Mouse (Mus musculus): ENCODE results near the gene Cerk. TPM values are rescaled to one million over a fixed set of nuclear protein-coding genes. Genes with fewer than 3 reads are reported as not detected.
"Not testable (repeated sequence)": the region's sequence is repeated elsewhere in the genome, so short reads cannot be mapped to it uniquely, and the experiment has no call there.

Gene Cerk
- polyA plus RNA-seq, 1 experiment from 2014 or later: 24.1 TPM

- 22% methylated on average over 5 of the region's 5 CpGs for WGBS
- H3K27ac ChIP-seq: peak overlapping the region; percentile 62
- H3K4me3 ChIP-seq (replicated peaks): no peak overlapping the region
- H3K4me2 ChIP-seq: no peak overlapping the region
- peaks cover 9% of the 10 kb centered on the region; the same call in 1 of the 2 replicates for H3K27me3 ChIP-seq
- no peaks in the 10 kb centered on the region for H3K9me3 ChIP-seq
- ATAC-seq (ENCODE audit: low FRiP score): no peak
- no peak overlapping the region for H3K9ac ChIP-seq
- H3K4me1 ChIP-seq: peaks cover 39% of the 10 kb centered on the region
- no peaks in the 10 kb centered on the region for H3K36me3 ChIP-seq (replicated peaks)
These were observed 2.2 kb upstream of the Cerk start for GRCm38 (mm10) chr15:86188186-86188585.

GRCm38 (mm10) chr15:86186686-86187085 is 745 bp upstream of the Cerk start:
- peaks cover 9% of the 10 kb centered on the region; the same call in 1 of the 2 replicates for H3K27me3 ChIP-seq
- peaks cover 51% of the 10 kb centered on the region for H3K4me1 ChIP-seq
- H3K9ac ChIP-seq: no peak overlapping the region
- no peaks in the 10 kb centered on the region for H3K36me3 ChIP-seq (replicated peaks)
- 58% methylated on average over 3 of the region's 3 CpGs for WGBS
- no peak overlapping the region for H3K27ac ChIP-seq
- ATAC-seq (ENCODE audit: low FRiP score): no peak
- no peak overlapping the region for H3K4me3 ChIP-seq (replicated peaks)
- no peak overlapping the region for H3K4me2 ChIP-seq
- H3K9me3 ChIP-seq: no peaks in the 10 kb centered on the region

DNA sequence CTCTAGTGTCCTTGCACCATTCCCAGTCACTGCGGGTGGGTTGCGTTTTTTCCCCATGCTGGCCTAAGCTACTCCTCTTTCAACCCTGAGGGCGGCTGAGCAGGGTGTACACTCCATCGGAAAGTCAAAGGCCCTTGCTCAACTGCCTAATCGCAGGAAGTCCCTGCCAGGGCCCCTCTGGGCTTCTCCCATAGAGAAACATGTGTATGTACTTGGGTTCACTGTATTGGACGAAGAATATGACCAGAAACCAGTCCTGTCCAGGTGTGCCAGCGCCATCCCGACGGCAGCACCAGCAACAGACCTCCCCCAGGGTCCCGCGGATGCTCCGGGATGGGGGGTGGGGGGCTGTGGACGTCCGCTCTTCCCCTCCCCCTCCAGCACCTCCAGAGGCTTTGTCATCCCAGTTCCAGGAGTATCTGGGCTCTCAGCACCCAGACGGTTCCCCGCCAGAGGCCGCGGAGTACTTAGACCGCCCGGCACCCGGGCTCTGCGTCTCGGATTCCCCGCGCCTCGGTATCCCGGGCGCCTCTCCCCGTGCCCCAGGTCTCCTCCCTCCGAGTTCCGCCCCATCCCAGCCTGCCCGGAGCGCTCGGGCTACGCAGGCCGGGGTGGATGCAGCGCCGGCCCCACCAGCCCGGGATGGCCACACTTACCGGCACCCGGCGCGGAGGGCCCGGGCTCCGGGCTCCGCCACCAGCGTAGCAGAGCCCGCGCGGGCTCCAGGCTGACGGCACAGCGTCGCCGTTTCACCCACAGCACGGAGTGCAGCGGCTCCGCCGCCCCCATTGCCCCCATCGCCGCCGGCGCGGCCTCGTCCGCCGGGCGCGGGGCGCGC is 871 bp downstream of the Cerk start:
- H3K4me1 ChIP-seq: peaks cover 52% of the 10 kb centered on the region
- peak overlapping the region; percentile 91 for H3K4me3 ChIP-seq (replicated peaks)
- H3K27me3 ChIP-seq: peaks cover 9% of the 10 kb centered on the region; the same call in 1 of the 2 replicates
- no peaks in the 10 kb centered on the region for H3K9me3 ChIP-seq
- WGBS: under 1% methylated on average over 70 of the region's 70 CpGs
- ATAC-seq (ENCODE audit: low FRiP score): peak; percentile 63
- peak overlapping the region; percentile 87 for H3K4me2 ChIP-seq
- H3K27ac ChIP-seq: peak overlapping the region; percentile 87
- peak overlapping the region; percentile 95 for H3K9ac ChIP-seq
- H3K36me3 ChIP-seq (replicated peaks): no peaks in the 10 kb centered on the region

DNA sequence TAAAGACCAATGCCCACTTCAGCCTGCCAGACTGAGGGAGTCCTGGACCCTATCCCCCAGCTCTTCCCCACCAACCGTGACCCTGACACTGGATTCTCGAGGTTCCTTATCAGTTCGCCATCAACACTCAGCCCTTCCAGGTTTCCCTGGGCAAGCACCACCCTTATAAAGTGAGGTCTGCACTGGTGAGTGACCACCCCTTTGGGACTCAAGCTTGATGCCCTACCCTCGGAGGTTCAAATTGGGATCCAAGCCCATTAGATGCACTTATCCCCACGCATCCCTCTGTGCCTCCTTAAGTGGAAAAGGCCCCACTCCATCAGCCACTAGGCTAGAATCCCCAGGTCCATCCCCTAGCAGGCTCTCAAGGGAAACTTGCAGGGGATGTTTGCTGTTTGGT is 1.9 kb downstream of the Cerk start:
- no peak for ATAC-seq (ENCODE audit: low FRiP score)
- Histone ChIP-seq H3K9me3 (no peaks in the 10 kb centered on the region), H3K4me1 (peaks cover 47% of the 10 kb centered on the region), H3K4me2 (peak overlapping the region; percentile 87), H3K9ac (no peak overlapping the region), H3K4me3 (replicated peaks) (peak overlapping the region; percentile 91), H3K36me3 (replicated peaks) (no peaks in the 10 kb centered on the region), H3K27me3 (peaks cover 9% of the 10 kb centered on the region; the same call in 1 of the 2 replicates), H3K27ac (no peak overlapping the region)
- WGBS: 77% methylated on average over 5 of the region's 5 CpGs

GRCm38 (mm10) chr15:86183484-86183883 is 2.5 kb downstream of the Cerk start:
- peaks cover 9% of the 10 kb centered on the region; the same call in 1 of the 2 replicates for H3K27me3 ChIP-seq
- ATAC-seq (ENCODE audit: low FRiP score): no peak
- H3K9ac ChIP-seq: no peak overlapping the region
- no peak overlapping the region for H3K27ac ChIP-seq
- no peak overlapping the region for H3K4me3 ChIP-seq (replicated peaks)
- H3K9me3 ChIP-seq: no peaks in the 10 kb centered on the region
- peaks cover 41% of the 10 kb centered on the region for H3K4me1 ChIP-seq
- WGBS: 88% methylated on average over 8 of the region's 8 CpGs
- H3K36me3 ChIP-seq (replicated peaks): no peaks in the 10 kb centered on the region
- no peak overlapping the region for H3K4me2 ChIP-seq

GRCm38 (mm10) chr15:86182646-86183045 is 3.3 kb downstream of the Cerk start:
- H3K9ac ChIP-seq: no peak overlapping the region
- 0 out of 2 replicates have a peak overlapping the region, but pooled peaks have one; percentile 56 for H3K27ac ChIP-seq
- no peaks in the 10 kb centered on the region for H3K9me3 ChIP-seq
- ATAC-seq (ENCODE audit: low FRiP score): no peak
- peaks cover 9% of the 10 kb centered on the region; the same call in 1 of the 2 replicates for H3K27me3 ChIP-seq
- no peak overlapping the region for H3K4me3 ChIP-seq (replicated peaks)
- 59% methylated on average over 13 of the region's 13 CpGs for WGBS
- H3K36me3 ChIP-seq (replicated peaks): no peaks in the 10 kb centered on the region
- H3K4me1 ChIP-seq: peaks cover 35% of the 10 kb centered on the region
- no peak overlapping the region for H3K4me2 ChIP-seq

GRCm38 (mm10) chr15:86181941-86182439 is 4.0 kb downstream of the Cerk start:
- WGBS: 67% methylated on average over 11 of the region's 11 CpGs
- Histone ChIP-seq H3K4me1 (peaks cover 35% of the 10 kb centered on the region), H3K27me3 (peaks cover 8% of the 10 kb centered on the region; the same call in 1 of the 2 replicates), H3K9me3 (no peaks in the 10 kb centered on the region), H3K27ac (peak overlapping the region; percentile 31; the same call in 1 of the 2 replicates), H3K4me2 (no peak overlapping the region), H3K9ac (no peak overlapping the region; the same call in 1 of the 2 replicates), H3K4me3 (replicated peaks) (no peak overlapping the region), H3K36me3 (replicated peaks) (no peaks in the 10 kb centered on the region)
- ATAC-seq (ENCODE audit: low FRiP score): no peak

DNA sequence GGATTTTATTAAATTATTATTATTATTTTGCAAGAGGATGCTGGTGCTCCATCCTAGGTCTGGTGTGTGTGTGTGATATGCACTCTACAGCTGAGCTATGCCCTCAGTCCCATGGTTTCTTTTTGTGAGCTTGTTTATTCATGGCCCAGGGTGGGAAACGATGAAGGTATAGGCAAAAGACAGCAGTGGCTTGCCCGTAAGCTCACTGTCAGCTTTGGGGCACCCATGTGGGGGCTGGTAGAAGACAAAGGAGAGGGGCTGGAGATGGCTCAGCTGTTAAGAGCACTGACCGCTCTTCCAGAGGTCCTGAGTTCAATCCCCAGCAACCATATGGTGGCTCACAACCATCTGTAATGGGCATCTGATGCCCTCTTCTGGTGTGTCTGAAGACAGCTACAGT is 4.6 kb downstream of the Cerk start:
- not testable (repeated sequence) for H3K9me3 ChIP-seq; H3K27ac ChIP-seq; H3K9ac ChIP-seq; H3K36me3 ChIP-seq (replicated peaks); H3K4me2 ChIP-seq; H3K27me3 ChIP-seq; H3K4me3 ChIP-seq (replicated peaks); ATAC-seq (ENCODE audit: low FRiP score)
- WGBS: 87% methylated on average over 3 of the region's 3 CpGs
- peaks cover 30% of the 10 kb centered on the region for H3K4me1 ChIP-seq

- Histone ChIP-seq H3K4me2 (no peak overlapping the region), H3K27ac (no peak overlapping the region), H3K36me3 (replicated peaks) (no peaks in the 10 kb centered on the region), H3K9ac (no peak overlapping the region), H3K4me1 (peaks cover 25% of the 10 kb centered on the region), H3K9me3 (no peaks in the 10 kb centered on the region), H3K4me3 (replicated peaks) (no peak overlapping the region), H3K27me3 (no peaks in the 10 kb centered on the region; the same call in 1 of the 2 replicates)
- 87% methylated on average over 4 of the region's 4 CpGs for WGBS
- no peak for ATAC-seq (ENCODE audit: low FRiP score)
These were observed 5.5 kb downstream of the Cerk start for GRCm38 (mm10) chr15:86180427-86180826.

DNA sequence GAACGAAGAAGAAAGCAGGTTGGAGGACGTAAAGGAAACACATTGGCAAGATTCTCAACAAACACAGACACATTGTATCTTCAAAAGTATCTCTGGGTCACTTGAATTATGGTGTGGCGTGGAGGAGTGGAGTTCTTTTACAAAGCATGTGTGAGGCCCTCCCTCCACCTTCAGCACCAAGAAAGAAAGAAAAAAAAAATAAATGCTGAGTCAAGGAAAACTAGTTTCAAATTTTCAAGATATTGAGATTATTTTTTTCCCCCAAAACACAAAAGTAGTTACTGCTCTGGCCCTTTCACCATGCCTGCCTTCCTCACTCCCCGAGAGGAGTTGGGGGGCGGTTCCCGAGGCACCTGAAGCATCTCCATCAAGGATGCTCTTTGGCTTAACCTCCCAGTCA is 7.3 kb downstream of the Cerk start:
- Histone ChIP-seq H3K4me2 (no peak overlapping the region), H3K36me3 (replicated peaks) (no peaks in the 10 kb centered on the region), H3K27ac (no peak overlapping the region), H3K9me3 (no peaks in the 10 kb centered on the region), H3K27me3 (no peaks in the 10 kb centered on the region), H3K9ac (no peak overlapping the region), H3K4me3 (replicated peaks) (no peak overlapping the region), H3K4me1 (peaks cover 22% of the 10 kb centered on the region)
- no peak for ATAC-seq (ENCODE audit: low FRiP score)
- WGBS: 92% methylated on average over 6 of the region's 6 CpGs

- H3K4me1 ChIP-seq: peaks cover 27% of the 10 kb centered on the region
- H3K27me3 ChIP-seq; H3K36me3 ChIP-seq (replicated peaks); H3K4me3 ChIP-seq (replicated peaks); H3K27ac ChIP-seq; ATAC-seq (ENCODE audit: low FRiP score); H3K9ac ChIP-seq; H3K4me2 ChIP-seq; H3K9me3 ChIP-seq: not testable (repeated sequence)
- WGBS: 94% methylated on average over 2 of the region's 2 CpGs
These were observed 8.2 kb downstream of the Cerk start for GRCm38 (mm10) chr15:86177703-86178251.

GRCm38 (mm10) chr15:86176771-86177702 is 8.9 kb downstream of the Cerk start:
- Histone ChIP-seq H3K27ac (no peak overlapping the region), H3K9me3 (no peaks in the 10 kb centered on the region), H3K4me1 (peaks cover 19% of the 10 kb centered on the region), H3K4me2 (no peak overlapping the region), H3K9ac (no peak overlapping the region), H3K4me3 (replicated peaks) (no peak overlapping the region), H3K27me3 (no peaks in the 10 kb centered on the region), H3K36me3 (replicated peaks) (no peaks in the 10 kb centered on the region)
- no peak for ATAC-seq (ENCODE audit: low FRiP score)
- WGBS: 90% methylated on average over 21 of the region's 22 CpGs

Data from forebrain, embryonic 12.5 days (tissue).